Mouse (Mus musculus) heart, postnatal 0 days (tissue): Measurements from ENCODE around the gene Rnf24.

ENCODE experiments used
- CTCF ChIP-seq: IDR thresholded peaks from 2 replicates; pipeline ENCODE4 v1.5.1; 2016; ENCODE audit warnings: antibody characterized with exemption, control low read depth, low read depth
- EP300 ChIP-seq: IDR thresholded peaks from 2 replicates; pipeline ENCODE4 v1.6.1; 2016; ENCODE audit warnings: antibody characterized with exemption, low read depth

DNA sequence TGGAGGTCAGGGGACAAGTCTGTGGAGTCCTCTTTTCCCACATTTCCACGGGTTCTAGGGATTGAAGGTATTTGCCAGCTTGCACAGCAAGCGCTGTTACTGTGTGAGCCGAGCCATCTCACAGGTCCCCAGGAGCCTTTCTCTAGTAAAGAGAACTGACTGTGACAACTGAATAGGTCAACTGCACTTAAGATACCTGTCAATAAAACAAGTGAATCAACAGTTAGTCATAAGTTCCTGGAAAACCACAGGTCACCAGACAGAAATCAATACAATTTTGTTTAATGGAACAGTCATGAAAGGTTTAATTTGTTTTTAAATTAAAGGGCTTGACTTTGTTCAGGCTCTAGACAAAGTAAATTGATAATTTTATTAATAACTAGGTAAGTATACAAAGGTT lies 22.1 kb downstream of the Rnf24 start:
- TF ChIP-seq CTCF (no peak), EP300 (no peak)
